Mouse (Mus musculus): ENCODE measurements at regions not wholly inside any gene's neighbourhood (a gene's known extent, or its start where the extent isn't known, plus 50 kb on each side); places are given as distances from the start of the nearest gene placed in this dataset.

- Histone ChIP-seq H3K4me3 (ENCODE audit: low read length) (no peak overlapping the region), H3K27ac (ENCODE audit: low read depth, low read length) (no peak overlapping the region), H3K4me1 (ENCODE audit: control insufficient read depth, insufficient read depth, low read length) (no peaks in the 10 kb centered on the region), H3K4me2 (replicated peaks; ENCODE audit: low read depth, low read length) (no peak overlapping the region), H3K9me3 (ENCODE audit: control insufficient read depth, low read length) (no peaks in the 10 kb centered on the region), H3K9ac (ENCODE audit: low read depth, low read length) (no peak overlapping the region), H3K27me3 (ENCODE audit: control insufficient read depth, insufficient read depth, low read length) (no peaks in the 10 kb centered on the region), H3K36me3 (ENCODE audit: control insufficient read depth, insufficient read depth, low read length) (no peaks in the 10 kb centered on the region)
- WGBS: 78% methylated on average over 9 of the region's 9 CpGs
- ATAC-seq (ENCODE audit: low FRiP score, low TSS enrichment): no peak
Observed at GRCm38 (mm10) chr13:101988637-101989413, 220.8 kb upstream of the Pik3r1 start.

- no peaks in the 10 kb centered on the region for H3K27me3 ChIP-seq (ENCODE audit: control insufficient read depth, insufficient read depth, low read length)
- H3K27ac ChIP-seq (ENCODE audit: low read depth, low read length): no peak overlapping the region
- no peak for ATAC-seq (ENCODE audit: low FRiP score, low TSS enrichment)
- H3K9ac ChIP-seq (ENCODE audit: low read depth, low read length): no peak overlapping the region
- no peaks in the 10 kb centered on the region for H3K4me1 ChIP-seq (ENCODE audit: control insufficient read depth, insufficient read depth, low read length)
- H3K4me2 ChIP-seq (replicated peaks; ENCODE audit: low read depth, low read length): no peak overlapping the region
- WGBS: 73% methylated on average over 1 of the region's 1 CpGs
- H3K4me3 ChIP-seq (ENCODE audit: low read length): no peak overlapping the region
- no peaks in the 10 kb centered on the region for H3K36me3 ChIP-seq (ENCODE audit: control insufficient read depth, insufficient read depth, low read length)
- no peaks in the 10 kb centered on the region for H3K9me3 ChIP-seq (ENCODE audit: control insufficient read depth, low read length)
Observed at GRCm38 (mm10) chr13:101991729-101992128, 223.7 kb upstream of the Pik3r1 start.

GRCm38 (mm10) chr13:101994779-101995178 is 226.8 kb upstream of the Pik3r1 start:
- Histone ChIP-seq H3K27me3 (ENCODE audit: control insufficient read depth, insufficient read depth, low read length) (no peaks in the 10 kb centered on the region), H3K4me2 (replicated peaks; ENCODE audit: low read depth, low read length) (no peak overlapping the region), H3K36me3 (ENCODE audit: control insufficient read depth, insufficient read depth, low read length) (no peaks in the 10 kb centered on the region), H3K9me3 (ENCODE audit: control insufficient read depth, low read length) (no peaks in the 10 kb centered on the region), H3K4me1 (ENCODE audit: control insufficient read depth, insufficient read depth, low read length) (no peaks in the 10 kb centered on the region), H3K27ac (ENCODE audit: low read depth, low read length) (no peak overlapping the region), H3K4me3 (ENCODE audit: low read length) (no peak overlapping the region), H3K9ac (ENCODE audit: low read depth, low read length) (no peak overlapping the region)
- ATAC-seq (ENCODE audit: low FRiP score, low TSS enrichment): no peak
- WGBS: 29% methylated on average over 3 of the region's 3 CpGs

- Histone ChIP-seq H3K4me1 (ENCODE audit: control insufficient read depth, insufficient read depth, low read length) (no peaks in the 10 kb centered on the region), H3K9ac (ENCODE audit: low read depth, low read length) (no peak overlapping the region), H3K36me3 (ENCODE audit: control insufficient read depth, insufficient read depth, low read length) (no peaks in the 10 kb centered on the region), H3K27ac (ENCODE audit: low read depth, low read length) (no peak overlapping the region), H3K27me3 (ENCODE audit: control insufficient read depth, insufficient read depth, low read length) (no peaks in the 10 kb centered on the region), H3K4me3 (ENCODE audit: low read length) (no peak overlapping the region), H3K4me2 (replicated peaks; ENCODE audit: low read depth, low read length) (no peak overlapping the region), H3K9me3 (ENCODE audit: control insufficient read depth, low read length) (no peaks in the 10 kb centered on the region)
- ATAC-seq (ENCODE audit: low FRiP score, low TSS enrichment): no peak
- WGBS: 87% methylated on average over 2 of the region's 2 CpGs
Observed at GRCm38 (mm10) chr13:101995529-101995928, 227.5 kb upstream of the Pik3r1 start.

- WGBS: 53% methylated on average over 5 of the region's 5 CpGs
- H3K4me3 ChIP-seq (ENCODE audit: low read length): no peak overlapping the region
- ATAC-seq (ENCODE audit: low FRiP score, low TSS enrichment): no peak
- no peak overlapping the region for H3K4me2 ChIP-seq (replicated peaks; ENCODE audit: low read depth, low read length)
- H3K27ac ChIP-seq (ENCODE audit: low read depth, low read length): no peak overlapping the region
- H3K9me3 ChIP-seq (ENCODE audit: control insufficient read depth, low read length): no peaks in the 10 kb centered on the region
- H3K27me3 ChIP-seq (ENCODE audit: control insufficient read depth, insufficient read depth, low read length): no peaks in the 10 kb centered on the region
- no peaks in the 10 kb centered on the region for H3K4me1 ChIP-seq (ENCODE audit: control insufficient read depth, insufficient read depth, low read length)
- H3K9ac ChIP-seq (ENCODE audit: low read depth, low read length): no peak overlapping the region
- no peaks in the 10 kb centered on the region for H3K36me3 ChIP-seq (ENCODE audit: control insufficient read depth, insufficient read depth, low read length)
Observed at GRCm38 (mm10) chr13:101996144-101996543, 228.1 kb upstream of the Pik3r1 start.

GRCm38 (mm10) chr13:101997415-101997814 is 229.4 kb upstream of the Pik3r1 start:
- no peak overlapping the region for H3K4me2 ChIP-seq (replicated peaks; ENCODE audit: low read depth, low read length)
- no peak for ATAC-seq (ENCODE audit: low FRiP score, low TSS enrichment)
- H3K27ac ChIP-seq (ENCODE audit: low read depth, low read length): no peak overlapping the region
- H3K27me3 ChIP-seq (ENCODE audit: control insufficient read depth, insufficient read depth, low read length): no peaks in the 10 kb centered on the region
- no peak overlapping the region for H3K4me3 ChIP-seq (ENCODE audit: low read length)
- WGBS: 93% methylated on average over 2 of the region's 2 CpGs
- H3K9me3 ChIP-seq (ENCODE audit: control insufficient read depth, low read length): no peaks in the 10 kb centered on the region
- H3K4me1 ChIP-seq (ENCODE audit: control insufficient read depth, insufficient read depth, low read length): no peaks in the 10 kb centered on the region
- no peaks in the 10 kb centered on the region for H3K36me3 ChIP-seq (ENCODE audit: control insufficient read depth, insufficient read depth, low read length)
- H3K9ac ChIP-seq (ENCODE audit: low read depth, low read length): no peak overlapping the region

GRCm38 (mm10) chr13:102006565-102006964 is 238.5 kb upstream of the Pik3r1 start:
- Histone ChIP-seq H3K36me3 (ENCODE audit: control insufficient read depth, insufficient read depth, low read length) (no peaks in the 10 kb centered on the region), H3K9ac (ENCODE audit: low read depth, low read length) (no peak overlapping the region), H3K4me2 (replicated peaks; ENCODE audit: low read depth, low read length) (no peak overlapping the region), H3K9me3 (ENCODE audit: control insufficient read depth, low read length) (no peaks in the 10 kb centered on the region), H3K27me3 (ENCODE audit: control insufficient read depth, insufficient read depth, low read length) (no peaks in the 10 kb centered on the region), H3K27ac (ENCODE audit: low read depth, low read length) (no peak overlapping the region), H3K4me1 (ENCODE audit: control insufficient read depth, insufficient read depth, low read length) (no peaks in the 10 kb centered on the region), H3K4me3 (ENCODE audit: low read length) (no peak overlapping the region)
- 94% methylated on average over 5 of the region's 5 CpGs for WGBS
- no peak for ATAC-seq (ENCODE audit: low FRiP score, low TSS enrichment)

- no peak overlapping the region for H3K4me3 ChIP-seq (ENCODE audit: low read length)
- no peaks in the 10 kb centered on the region for H3K27me3 ChIP-seq (ENCODE audit: control insufficient read depth, insufficient read depth, low read length)
- H3K4me2 ChIP-seq (replicated peaks; ENCODE audit: low read depth, low read length): no peak overlapping the region
- H3K9ac ChIP-seq (ENCODE audit: low read depth, low read length): no peak overlapping the region
- H3K4me1 ChIP-seq (ENCODE audit: control insufficient read depth, insufficient read depth, low read length): no peaks in the 10 kb centered on the region
- H3K36me3 ChIP-seq (ENCODE audit: control insufficient read depth, insufficient read depth, low read length): no peaks in the 10 kb centered on the region
- 70% methylated on average over 2 of the region's 2 CpGs for WGBS
- H3K27ac ChIP-seq (ENCODE audit: low read depth, low read length): no peak overlapping the region
- no peaks in the 10 kb centered on the region for H3K9me3 ChIP-seq (ENCODE audit: control insufficient read depth, low read length)
- no peak for ATAC-seq (ENCODE audit: low FRiP score, low TSS enrichment)
Observed at GRCm38 (mm10) chr13:102011965-102012364, 243.9 kb upstream of the Pik3r1 start.

- ATAC-seq (ENCODE audit: low FRiP score, low TSS enrichment): no peak
- Histone ChIP-seq H3K4me1 (ENCODE audit: control insufficient read depth, insufficient read depth, low read length) (no peaks in the 10 kb centered on the region), H3K27me3 (ENCODE audit: control insufficient read depth, insufficient read depth, low read length) (no peaks in the 10 kb centered on the region), H3K9ac (ENCODE audit: low read depth, low read length) (no peak overlapping the region), H3K27ac (ENCODE audit: low read depth, low read length) (no peak overlapping the region), H3K9me3 (ENCODE audit: control insufficient read depth, low read length) (no peaks in the 10 kb centered on the region), H3K4me2 (replicated peaks; ENCODE audit: low read depth, low read length) (no peak overlapping the region), H3K4me3 (ENCODE audit: low read length) (no peak overlapping the region), H3K36me3 (ENCODE audit: control insufficient read depth, insufficient read depth, low read length) (no peaks in the 10 kb centered on the region)
- WGBS: 88% methylated on average over 2 of the region's 2 CpGs
Observed at GRCm38 (mm10) chr13:102014514-102014913, 246.5 kb upstream of the Pik3r1 start.
